Mouse (Mus musculus) olfactory bulb, adult 2 months (tissue): ENCODE measurements around the gene Pdzd9.

Source experiments
- CTCF ChIP-seq: fragments of 200-500 bp; IDR thresholded peaks from 2 replicates; pipeline ENCODE4 v1.5.1; 2012; ENCODE audit warnings: low read depth, mild to moderate bottlenecking, low read length, moderate library complexity; ENCODE audit not compliant: insufficient read depth
- POLR2A ChIP-seq: fragments of 200-500 bp; IDR thresholded peaks from 2 replicates; pipeline ENCODE4 v1.6.1; 2012; ENCODE audit warnings: mild to moderate bottlenecking, low read depth, low read length, moderate library complexity; ENCODE audit not compliant: insufficient read depth

DNA sequence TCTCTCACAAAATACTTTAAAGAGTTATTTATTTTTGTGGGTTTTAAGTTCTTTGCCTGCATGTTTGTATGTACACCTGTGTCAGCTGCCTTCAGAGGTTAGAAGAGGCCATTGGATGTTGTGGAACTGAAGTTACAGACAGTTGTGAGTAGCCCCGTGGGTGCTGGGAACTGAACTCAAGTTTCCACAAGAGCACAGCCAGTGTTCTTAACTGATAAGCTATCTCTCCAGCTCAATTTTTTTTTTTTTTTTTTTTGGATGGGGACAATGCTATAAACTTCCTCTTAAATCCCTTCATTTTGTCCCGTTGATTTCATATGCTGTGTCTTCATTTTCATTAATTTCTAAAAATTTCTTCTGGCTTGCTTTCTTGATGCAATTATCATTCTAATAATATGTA, 43.1 kb upstream of the Pdzd9 start:
- no peak for TF ChIP-seq CTCF
- TF ChIP-seq POLR2A = no peak
